Mouse (Mus musculus) layer of hippocampus, adult 8-10 months (tissue): Measurements from ENCODE around the gene Znfx1. TPM values are rescaled to one million over a fixed set of nuclear protein-coding genes. Genes with fewer than 3 reads are reported as not detected.

Experiments used
- DNase-seq, 2 experiments: peaks; one replicate each; pipeline ENCODE4 v3.0.0; 2022; ENCODE audit warnings: low spot score in 2 of 2
- total RNA-seq, 4 experiments: library from RNA; stranded (reverse); gene quantifications; 2 replicates each; pipeline ENCODE4 v1.2.4; 2022

Gene Znfx1
- total RNA-seq, 4 experiments from 2014 or later: 52.2 to 54.7 (median 52.5) TPM

DNA sequence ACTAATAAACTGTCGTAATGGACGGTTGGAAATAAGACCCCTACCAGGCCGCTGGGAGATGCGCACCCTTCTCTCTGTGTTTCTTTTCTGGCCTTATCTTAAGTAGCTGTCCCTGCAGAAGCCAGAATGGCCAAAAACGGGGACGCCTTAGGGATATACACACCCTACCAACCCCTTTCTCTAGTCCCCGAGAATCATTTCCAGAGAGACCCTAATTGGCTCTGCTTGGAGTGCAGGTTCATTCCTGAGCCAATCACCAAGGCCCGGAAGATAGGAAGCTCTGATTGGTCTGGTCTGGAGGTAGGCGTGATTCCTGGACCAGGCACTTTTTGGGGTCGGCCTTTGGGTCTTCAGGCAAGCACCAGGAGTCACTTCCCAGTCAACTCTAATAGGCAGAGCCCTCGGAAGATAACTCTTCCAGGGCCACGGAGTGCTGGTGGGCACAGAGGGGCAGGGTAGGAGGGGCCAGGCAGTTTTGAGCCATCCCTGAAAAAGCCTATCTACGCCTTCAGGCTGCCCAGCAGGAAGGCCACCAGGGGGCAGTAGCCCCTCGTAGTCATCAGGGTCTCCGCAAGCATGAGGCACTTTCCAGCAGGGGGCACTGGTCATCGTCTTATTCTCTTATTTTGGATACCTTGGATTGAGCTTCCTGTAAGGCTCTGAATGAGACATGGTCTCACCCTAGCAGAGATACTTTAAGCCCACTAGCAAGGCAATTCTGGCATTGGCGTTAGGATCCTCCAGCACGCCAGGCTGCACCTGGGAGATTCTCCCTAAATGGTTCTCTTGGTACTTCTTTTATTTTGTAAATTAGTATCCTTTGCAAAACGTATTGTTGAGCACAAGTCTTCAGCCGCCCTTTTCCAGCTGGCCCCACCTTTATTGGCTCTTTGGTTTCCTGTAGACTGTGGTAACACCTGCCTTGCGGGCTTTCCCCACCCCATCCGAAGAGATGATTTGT lies 9.1 kb upstream of the Znfx1 start:
- peak; percentile 92 to 98 for DNase-seq

DNA sequence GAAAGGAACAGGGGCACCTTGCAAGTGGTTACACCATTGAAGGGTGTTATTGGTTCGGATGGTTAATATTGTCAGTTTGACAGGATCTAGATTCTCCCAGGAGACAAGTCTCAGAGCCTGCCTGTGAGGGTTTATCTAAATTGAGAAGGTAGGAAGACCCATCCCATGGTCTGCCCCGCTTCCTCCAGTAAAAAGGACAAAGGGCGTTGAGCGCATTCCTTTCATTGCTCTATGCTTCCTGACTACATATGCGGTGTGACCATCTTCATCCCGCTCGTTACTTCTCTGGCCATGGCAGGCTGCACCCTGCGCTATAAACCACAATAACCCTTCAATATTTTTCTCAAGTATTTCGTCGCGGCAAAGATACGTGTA lies 8.4 kb upstream of the Znfx1 start:
- DNase-seq: no peak

DNA sequence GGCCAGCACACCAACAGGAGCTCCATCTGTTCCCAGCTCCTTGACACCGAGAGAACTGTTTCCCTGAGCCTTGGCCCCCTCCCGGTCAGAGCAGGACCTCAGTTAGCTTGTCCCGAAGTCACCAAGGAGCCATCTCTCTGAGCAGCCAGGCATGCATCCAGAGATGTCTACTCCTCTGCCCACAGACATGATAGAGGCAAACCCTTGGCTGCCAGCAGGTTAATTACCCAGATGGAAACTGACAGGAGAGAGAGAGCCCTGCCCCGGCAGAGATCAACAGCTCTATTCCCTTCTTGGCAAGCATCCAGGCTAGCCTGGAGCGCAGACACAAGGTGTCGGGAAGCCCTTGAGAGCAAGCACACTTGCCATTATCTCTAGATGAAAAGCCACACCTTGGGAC lies 7.5 kb upstream of the Znfx1 start:
- DNase-seq: no peak

DNA sequence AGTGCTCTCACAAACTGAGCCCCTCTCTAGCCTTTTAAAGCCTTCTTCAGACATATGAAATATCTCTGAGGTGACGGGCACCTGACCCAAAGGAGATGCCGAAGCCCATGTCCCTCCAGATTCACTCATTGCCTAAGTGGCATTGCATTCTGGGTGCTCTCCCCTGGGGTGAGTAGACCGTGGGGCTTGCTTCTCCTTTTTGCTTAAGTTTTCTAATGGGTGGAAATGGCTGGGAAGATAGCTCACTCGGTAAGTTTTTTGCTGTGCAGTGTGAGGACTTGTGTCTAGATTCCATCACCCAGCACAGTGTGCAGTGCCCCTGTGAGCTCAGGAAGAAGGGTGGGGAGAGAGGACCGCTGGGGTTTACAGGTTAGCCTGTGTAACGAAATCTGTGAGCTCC lies 4.8 kb upstream of the Znfx1 start:
- DNase-seq: no peak

DNA sequence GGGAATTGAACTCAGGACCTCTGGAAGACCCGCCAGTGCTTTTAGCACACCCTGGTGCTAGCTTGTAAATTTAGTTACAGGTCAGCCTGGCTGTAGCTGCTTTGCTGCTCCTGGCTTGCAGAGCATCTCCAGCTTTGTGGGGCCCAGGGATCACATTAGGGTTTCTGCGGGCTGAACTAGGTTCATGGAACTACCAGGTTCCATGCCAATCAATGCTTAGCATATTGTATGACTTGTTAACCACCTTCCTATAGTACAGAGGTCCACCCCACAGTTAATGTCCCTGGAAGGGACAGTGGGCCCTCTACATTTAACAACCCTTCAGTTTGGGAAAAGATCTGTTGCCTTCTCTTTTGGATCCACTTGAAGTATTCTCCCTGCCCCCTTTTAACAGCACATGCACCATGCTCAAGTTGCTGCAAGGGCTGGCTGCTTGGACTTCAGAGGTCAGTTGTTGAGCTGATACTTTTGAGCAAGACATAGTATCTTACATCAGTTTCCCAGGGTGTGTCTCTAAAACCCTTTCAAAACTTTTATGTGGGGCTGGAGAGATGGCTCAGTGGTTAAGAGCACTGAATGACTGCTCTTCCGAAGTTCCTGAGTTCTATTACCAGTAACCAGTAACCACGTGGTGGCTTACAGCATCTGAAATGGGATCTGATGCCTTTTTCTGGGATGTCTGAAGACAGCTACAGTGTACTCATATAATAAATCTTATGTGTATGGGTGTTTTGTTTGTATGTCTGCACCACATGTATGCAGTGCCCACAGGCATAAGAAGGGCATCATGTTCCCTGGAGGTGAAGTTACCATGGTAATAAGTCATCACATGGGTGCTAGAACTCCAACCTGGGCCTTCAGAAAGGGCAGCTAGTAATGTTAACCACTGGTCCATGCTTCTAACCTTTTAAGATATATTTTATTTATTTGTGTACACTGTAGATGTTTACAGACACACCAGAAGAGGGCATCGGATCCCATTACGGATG lies 4.0 kb upstream of the Znfx1 start:
- DNase-seq: no peak

DNA sequence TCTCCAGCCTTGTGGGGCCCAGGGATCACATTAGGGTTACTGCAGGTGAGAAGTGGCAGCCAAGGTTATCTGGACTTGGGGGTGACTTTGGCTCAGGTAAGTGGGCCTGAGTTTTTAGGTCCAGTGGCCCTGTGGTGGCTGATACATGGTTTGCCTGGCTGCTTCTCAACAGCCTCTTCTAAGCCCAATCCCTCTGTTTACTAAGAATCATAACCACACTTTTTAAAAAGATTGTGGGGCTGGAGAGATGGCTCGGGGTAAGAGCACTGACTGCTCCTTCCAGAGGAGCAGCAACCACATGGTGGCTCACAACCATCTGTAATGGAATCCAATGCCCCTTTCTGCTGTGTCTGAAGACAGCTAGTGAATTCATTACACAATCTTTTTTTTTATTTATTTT lies 3.2 kb upstream of the Znfx1 start:
- DNase-seq: no peak

DNA sequence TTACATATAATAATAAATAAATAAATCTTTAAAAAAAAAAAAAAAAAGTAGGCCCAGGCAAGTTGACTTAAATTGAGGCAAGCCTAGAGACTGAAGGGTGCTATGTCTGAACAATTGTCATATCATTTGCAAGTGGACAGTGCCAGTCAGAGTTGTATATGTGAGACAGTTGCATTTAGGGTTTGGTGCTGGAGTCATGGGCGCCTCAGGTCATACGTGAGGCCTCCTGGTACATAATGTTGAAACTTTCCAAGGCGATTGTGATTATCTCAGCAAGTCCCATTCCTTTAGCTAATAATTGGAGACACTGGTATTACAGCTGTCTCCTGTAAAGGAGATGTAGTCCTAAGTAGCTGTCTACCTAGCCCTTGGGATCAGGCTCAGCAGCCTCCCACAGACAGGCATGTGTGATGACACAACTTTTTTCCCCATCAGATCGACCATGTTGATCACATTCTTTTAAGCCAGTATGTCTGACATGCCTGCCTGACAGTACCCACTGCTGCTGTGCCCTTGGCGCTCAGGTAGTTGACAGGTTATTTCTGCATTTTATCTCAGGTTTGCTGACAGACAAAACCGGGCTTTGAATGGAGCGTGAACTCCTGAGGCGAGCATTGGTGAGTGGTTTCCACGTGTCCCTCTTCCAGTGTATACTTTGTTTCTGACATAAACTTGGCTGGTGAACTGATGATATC lies 1.9 kb upstream of the Znfx1 start:
- DNase-seq: no peak

DNA sequence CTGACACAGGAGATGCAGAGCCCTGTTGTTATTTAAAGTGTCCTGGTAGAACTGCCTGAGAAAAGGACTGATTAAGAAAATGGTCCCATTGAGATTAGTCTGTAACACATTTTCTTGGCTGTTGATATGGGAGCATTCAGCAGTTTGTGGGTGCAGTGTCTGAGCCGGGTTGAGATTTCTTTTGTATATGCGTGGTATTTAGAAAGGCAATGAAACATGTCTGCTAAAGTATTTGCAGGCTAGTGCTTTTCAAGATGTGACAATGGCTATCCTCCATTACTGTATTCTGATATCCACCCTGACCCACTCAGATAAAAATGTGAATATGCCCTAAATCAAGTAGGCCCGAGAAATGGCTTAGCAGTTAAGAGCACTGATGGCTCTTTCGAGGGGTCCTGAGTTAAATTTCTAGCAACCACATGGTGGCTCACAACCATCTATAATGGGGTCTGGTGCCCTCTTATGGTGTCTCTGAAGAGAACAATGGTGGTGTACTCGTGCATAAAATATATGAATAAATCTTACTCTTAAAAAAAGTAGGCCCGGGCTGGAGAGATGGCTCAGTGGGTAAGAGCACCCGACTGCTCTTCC lies 1.2 kb upstream of the Znfx1 start:
- no peak for DNase-seq

DNA sequence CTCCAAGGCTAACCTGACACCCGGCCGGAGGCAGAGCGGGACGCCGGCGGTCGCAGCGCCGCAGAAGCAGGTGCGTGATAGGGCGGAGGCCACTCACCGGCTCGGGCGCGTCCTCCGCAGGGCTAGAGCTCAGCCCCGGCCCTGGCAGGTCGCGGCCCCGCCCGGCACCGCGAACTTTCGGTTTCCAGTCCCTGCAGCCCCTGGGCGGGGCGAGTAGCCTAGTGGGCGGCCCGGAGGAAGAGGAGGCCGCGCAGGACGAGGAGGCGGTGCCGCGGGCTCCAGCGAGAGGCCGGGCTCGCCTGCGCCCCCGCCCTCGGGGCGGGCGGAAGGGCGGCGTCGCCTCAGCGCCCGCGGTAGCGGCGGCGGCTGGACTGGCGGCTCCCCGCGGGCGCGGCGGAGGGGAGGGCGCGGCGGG lies 311 bp downstream of the Znfx1 start:
- peak; percentile 79 to 83 for DNase-seq

DNA sequence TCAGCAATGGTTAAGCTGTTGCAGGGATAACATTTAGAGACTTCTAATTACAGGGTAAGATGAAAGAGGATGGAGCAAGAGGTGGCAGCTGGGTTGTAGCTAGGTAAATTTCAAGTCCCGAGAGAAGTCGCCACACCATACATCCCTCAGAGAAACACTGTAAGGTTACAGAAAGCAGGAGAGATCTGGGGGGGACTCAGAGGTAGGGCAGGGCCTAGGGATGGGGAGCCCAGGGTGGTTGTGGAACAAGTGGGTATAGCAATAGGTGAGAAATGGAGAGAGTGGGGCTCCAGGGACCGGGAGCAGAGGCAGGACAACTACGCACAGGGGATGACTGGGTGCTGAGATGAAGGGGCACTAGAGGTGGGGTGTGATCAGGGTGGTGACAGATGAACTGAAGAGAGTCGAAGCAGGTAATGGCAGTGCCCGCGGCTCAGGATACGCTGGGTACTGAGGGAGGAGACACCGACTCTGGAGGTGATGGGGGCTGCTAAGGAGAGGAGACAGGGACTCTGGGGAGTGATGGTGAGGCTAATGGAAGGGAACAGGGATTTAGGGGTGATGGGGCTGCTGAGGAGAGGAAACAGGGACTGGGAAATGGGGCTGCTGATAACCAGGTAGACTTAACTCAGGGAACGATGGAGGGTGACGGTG lies 1.3 kb downstream of the Znfx1 start:
- DNase-seq: no peak

DNA sequence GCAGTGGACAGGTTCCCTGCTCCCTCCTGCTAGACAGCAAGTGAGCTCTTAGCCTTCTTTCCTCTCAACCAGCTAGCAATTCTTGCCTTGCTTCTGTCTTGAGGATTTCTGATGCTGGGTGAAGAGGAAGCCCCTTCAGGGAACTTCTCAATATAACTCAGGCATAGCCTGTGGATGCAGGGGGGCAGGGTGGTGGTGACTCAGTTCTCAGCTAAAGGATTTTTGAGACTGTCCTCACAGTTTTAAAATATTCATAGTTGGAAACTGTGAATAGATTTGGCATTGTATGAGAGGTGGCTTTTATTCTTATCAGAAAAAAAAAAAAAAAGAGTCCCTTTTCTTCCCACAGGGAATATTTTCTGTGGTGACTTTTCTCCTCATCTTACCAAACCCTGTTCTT lies 2.1 kb downstream of the Znfx1 start:
- no peak for DNase-seq

DNA sequence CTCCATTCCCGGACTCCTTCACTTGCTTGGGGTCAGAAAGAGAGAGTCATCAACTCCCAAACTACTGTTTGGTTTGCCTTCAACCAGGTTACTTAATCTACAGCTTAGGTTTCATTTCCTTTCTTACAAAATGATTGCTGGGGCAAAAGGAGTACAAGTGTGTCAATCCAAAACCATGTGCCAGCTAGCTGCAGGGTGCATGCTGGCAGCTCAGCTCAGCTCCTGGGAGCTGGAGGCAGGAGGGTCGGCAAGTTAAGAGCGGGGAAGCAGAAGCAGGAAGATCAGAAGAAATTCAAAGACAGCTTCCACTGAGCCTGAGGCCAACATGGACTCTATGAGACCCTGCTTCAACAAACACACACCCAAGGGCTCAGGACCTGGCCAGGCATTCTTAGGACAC lies 2.5 kb downstream of the Znfx1 start:
- no peak for DNase-seq

DNA sequence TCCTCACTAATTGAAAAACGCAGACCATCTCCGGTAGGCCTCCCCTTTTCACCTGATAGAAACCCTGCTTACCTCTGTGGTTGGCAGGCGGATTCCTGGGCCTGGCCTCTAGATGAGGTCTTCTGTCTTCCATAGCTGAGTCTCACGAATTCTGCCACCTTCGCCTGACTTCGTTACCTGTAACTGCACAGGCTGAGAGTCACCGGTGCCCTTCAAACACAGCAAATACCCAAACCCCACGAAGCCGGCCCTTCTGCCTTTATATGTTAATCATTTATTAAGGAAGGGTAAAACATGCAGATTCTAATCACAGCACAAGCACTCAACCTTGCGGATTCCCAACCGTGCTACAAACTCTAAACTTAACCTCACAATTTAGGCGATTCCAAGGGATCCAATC lies 2.9 kb downstream of the Znfx1 start:
- DNase-seq: no peak

DNA sequence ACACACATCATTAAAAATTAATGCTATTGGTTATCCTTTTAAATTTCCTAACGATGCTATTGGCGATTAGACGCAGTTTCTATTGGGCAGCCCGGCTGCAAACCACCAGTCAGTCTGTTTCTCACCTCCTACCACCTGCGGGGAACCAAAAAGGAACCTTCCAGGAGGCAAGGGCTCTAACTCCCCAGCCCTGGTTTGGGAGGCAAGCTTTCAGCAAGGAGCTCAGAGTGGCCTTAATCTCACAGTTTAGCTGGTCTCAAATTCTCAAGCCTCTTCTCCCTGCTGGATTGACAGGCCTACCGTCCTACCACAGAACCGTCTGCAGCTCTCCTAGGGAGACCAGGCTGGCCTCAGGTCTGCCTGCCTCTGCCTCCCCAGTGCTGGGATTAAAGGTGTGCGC lies 3.3 kb downstream of the Znfx1 start:
- no peak for DNase-seq

DNA sequence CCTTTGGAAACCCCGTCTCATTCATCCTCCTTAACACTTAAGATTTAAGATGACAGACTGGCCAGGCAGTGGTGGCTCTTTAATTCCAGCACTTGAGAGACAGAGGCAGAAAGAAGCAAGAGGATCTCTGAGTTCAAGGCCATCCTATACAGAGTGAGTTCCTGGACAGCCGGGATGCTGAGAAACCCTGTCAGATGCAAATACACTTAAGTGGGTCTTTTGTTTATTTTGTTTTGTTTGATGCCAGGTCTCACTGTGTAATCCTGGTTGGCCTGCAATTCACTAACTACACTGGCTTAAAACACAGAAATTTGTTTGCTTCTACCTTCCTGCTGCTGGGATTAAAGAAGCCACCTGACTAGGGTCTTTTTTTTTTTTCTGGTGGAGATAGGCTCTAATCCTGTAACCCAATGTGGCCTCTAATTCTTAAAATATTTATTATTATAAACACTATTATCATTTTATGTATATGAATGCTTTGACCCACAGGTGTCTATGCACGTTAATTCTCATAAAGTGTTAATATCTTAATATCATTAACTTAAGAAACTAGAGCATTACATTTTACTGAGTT lies 3.9 kb downstream of the Znfx1 start:
- DNase-seq: no peak

DNA sequence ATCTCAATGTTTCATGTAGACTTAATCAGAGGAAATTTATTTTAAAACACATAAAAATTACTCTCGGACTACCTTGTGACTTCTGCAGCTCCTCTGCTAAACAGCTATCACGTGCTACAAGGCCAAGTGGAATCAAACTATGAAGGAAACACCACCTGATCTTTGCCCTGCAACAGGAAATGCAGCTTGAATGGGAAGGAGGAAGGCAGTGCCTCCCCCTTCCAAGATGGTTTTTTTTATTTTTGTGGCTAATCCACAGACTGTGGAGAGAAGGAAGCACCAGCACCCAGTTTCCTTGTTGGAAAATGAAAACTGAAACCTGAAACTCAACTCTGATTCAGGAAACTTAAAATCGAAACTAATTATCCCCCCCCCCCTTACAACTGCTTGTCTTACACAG lies 4.6 kb downstream of the Znfx1 start:
- no peak for DNase-seq

DNA sequence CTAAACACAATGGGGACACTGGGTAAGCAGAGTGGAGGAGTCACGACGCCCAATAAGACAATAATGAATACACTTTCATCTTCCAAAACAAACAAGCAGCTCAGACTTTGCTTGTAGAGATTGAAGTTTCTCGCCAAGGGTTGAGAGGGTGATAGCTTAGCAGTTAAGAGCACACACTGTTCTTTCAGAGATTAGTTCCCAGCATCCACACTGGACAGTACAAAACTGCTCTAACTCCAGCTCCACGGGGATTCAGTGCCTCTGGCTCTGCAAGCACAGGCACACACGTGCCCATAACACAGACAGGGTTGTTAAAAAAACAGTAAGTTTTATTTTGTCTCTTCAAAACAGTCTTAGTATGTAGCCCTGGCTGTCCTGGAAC lies 5.9 kb downstream of the Znfx1 start:
- no peak for DNase-seq

DNA sequence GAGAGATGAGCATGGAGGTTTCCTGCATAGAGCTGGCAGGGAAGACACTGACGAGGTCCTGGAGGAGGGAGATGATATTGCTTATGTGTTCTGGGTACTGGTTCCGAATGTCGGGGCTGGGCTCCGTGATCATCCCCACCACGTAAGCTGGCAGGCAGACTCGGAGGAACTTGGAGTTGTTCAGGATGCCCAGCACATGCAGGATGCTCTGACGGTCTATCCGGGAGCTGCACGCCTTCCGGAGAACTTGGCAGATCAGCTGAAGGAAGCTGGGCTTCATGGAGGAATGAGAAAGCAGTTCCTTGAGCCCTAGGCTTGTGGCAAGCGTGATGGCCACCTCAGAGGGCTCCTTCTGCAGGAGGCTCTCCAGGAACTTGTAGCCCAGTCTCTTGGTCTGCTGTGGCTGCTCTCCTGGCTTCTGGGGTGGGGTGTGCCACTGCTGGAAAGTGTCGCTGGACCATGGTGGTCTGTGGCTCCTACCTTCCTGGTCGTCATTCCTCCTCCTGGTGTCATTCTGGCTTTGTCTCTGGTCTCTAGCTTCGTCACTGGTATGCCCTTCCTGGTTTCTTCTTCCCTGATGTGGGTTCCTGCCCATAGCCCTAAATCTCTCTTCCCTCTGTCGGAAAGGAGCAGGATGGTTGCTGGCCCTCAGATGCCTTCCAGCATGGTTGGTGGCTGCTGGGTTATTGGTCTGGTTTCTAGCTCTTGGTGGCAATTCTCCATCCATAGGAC lies 6.4 kb downstream of the Znfx1 start:
- no peak for DNase-seq

DNA sequence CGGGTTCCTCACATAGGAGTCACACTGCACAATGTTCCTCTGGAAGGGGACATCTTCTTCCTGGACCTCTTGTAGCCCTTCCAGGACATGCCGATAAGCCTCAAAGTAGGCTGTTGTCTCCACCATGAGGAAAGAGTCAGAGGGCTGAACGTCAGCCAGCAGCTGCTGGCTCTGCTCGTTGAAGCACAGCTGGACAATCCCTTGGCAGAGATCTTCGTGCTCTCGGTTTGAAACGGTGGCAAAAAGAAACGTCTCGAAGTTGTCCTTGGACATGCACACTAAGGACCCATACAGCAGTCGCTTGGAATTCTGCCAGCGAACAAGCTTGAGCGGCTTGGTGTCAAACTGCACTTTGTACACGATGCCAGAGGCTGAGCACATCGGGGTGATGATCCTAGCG lies 7.4 kb downstream of the Znfx1 start:
- DNase-seq: no peak
